Mouse (Mus musculus) ES-E14 (cell line): ENCODE measurements around the gene Abca17.

Experiments used
- CHD2 ChIP-seq: IDR thresholded peaks from 2 replicates; pipeline ENCODE4 v1.6.1; 2014; ENCODE audit warnings: mild to moderate bottlenecking, low read depth, low read length, inconsistent platforms
- HCFC1 ChIP-seq: IDR thresholded peaks from 2 replicates; pipeline ENCODE4 v1.6.1; 2012; ENCODE audit warnings: low read length, inconsistent platforms, borderline replicate concordance; ENCODE audit not compliant: insufficient read depth
- MAFK ChIP-seq: IDR thresholded peaks from 2 replicates; pipeline ENCODE4 v1.6.1; 2014; ENCODE audit warnings: mild to moderate bottlenecking, low read depth, low read length, inconsistent platforms; ENCODE audit not compliant: insufficient read depth
- ZC3H11A ChIP-seq: IDR thresholded peaks from 2 replicates; pipeline ENCODE4 v1.6.1; 2012; ENCODE audit warnings: low read depth, mild to moderate bottlenecking, inconsistent platforms, low read length, borderline replicate concordance
- ZNF384 ChIP-seq: IDR thresholded peaks from 2 replicates; pipeline ENCODE4 v1.6.1; 2012; ENCODE audit warnings: low read depth, low read length, inconsistent platforms

DNA sequence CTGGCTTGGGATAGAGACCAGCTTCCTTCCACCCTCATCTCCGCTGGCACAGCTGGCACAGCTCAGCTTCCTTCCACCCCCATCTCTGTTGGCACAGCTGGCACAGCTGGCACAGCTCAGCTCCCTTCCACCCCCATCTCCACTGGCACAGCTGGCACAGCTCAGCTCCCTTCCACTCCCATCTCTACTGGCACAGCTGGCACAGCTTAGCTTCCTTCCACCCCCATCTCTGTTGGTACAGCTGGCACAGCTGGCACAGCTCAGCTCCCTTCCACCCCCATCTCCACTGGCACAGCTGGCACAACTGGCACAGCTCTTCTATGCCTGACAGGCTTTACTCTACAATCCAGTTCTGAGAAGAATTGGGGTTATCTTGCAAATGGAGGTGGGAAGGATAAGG is 83.7 kb downstream of the Abca17 start:
- no peak for TF ChIP-seq ZC3H11A
- TF ChIP-seq HCFC1, result no peak
- no peak for TF ChIP-seq ZNF384
- TF ChIP-seq MAFK, result no peak
- no peak for TF ChIP-seq CHD2
